Mouse (Mus musculus) hindbrain, embryonic 13.5 days (tissue): ENCODE data around the gene Pdcd1. TPM values are rescaled to one million over a fixed set of nuclear protein-coding genes. Genes with fewer than 3 reads are reported as not detected.
A peak's percentile ranks its signal among the peaks of the same experiment; 100 is the strongest.
"Not testable (repeated sequence)": the region's sequence is repeated elsewhere in the genome, so short reads cannot be mapped to it uniquely, and the experiment has no call there.

Experiments
- ATAC-seq: fragments of 200-750 bp; cut with Nextera tagmentation; 2 replicates; pipeline ENCODE4 v1.8.0; 2017; ENCODE audit warnings: moderate TSS enrichment; ENCODE audit not compliant: low FRiP score
- H3K27ac ChIP-seq: fragments of 300-500 bp; sonication (generic); 2 replicates; pipeline ENCODE4 v1.5.1; 2015; ENCODE audit warnings: inconsistent platforms, mild to moderate bottlenecking, moderate library complexity
- H3K27me3 ChIP-seq: fragments of 300-500 bp; sonication (generic); 2 replicates; pipeline ENCODE4 v1.6.1; 2015; ENCODE audit warnings: mild to moderate bottlenecking, inconsistent platforms
- H3K36me3 ChIP-seq: fragments of 300-500 bp; sonication (generic); 2 replicates; pipeline ENCODE4 v1.6.1; 2015; ENCODE audit warnings: mild to moderate bottlenecking, inconsistent platforms
- H3K4me1 ChIP-seq: fragments of 300-500 bp; sonication (generic); replicated peaks from 2 replicates; pipeline ENCODE4 v1.6.1; 2015; ENCODE audit warnings: inconsistent platforms
- H3K4me2 ChIP-seq: fragments of 300-500 bp; sonication (generic); 2 replicates; pipeline ENCODE4 v1.6.1; 2015; ENCODE audit warnings: inconsistent platforms, mild to moderate bottlenecking, moderate library complexity
- H3K4me3 ChIP-seq: fragments of 300-500 bp; sonication (generic); 2 replicates; pipeline ENCODE4 v1.5.1; 2015; ENCODE audit warnings: mild to moderate bottlenecking, inconsistent platforms
- H3K9ac ChIP-seq: fragments of 300-500 bp; sonication (generic); 2 replicates; pipeline ENCODE4 v1.6.1; 2015; ENCODE audit warnings: mild to moderate bottlenecking, inconsistent platforms
- H3K9me3 ChIP-seq: fragments of 300-500 bp; sonication (generic); 2 replicates; pipeline ENCODE4 v1.6.1; 2016; ENCODE audit warnings: inconsistent platforms
- WGBS: fragments of 180-500 bp; shearing (Covaris S2); methylation state at CpG from one replicate; pipeline ENCODE4 v1.1.7; 2015; 5-methylcytosine and 5-hydroxymethylcytosine counted together
- polyA plus RNA-seq: library from polyadenylated mRNA; unstranded; fragments of >200 nt; fragmentation: Nextera tagmentation; extraction: Ambion mirVana; gene quantifications from 2 replicates; pipeline ENCODE4 v1.2.1, GENCODE M21; 2015

Pdcd1 gene
- polyA plus RNA-seq, result not detected in 2 replicates

DNA sequence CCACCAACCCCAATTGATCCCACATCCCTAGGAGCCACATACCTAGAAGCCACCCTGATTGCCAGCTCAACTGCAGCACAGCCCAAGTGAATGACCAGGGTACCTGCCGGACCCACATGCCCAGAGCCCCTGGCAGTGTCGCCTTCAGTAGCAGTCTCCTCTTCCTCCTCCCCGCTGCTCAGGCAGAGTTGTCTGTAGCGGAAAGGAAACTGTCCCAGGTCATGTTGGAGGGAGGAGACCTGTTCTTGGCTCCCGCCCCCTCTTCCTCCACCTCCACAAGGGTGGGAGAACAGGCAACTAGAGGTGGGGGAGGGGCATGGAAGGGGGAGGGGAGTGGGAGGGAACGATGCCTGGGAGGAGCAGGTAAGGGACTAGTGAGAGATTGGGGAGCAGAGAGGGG lies at the start of gene Pdcd1:
TSS of gene Pdcd1 (minus strand) at position 181 of the 400 bp plus-strand sequence.
- no peaks in the 10 kb centered on the region for H3K36me3 ChIP-seq
- H3K9ac ChIP-seq, result no peak within 1 kb of the TSS
- no peaks in the 10 kb centered on the region for H3K27me3 ChIP-seq
- H3K4me2 ChIP-seq, result no peak within 1 kb of the TSS
- no peak for ATAC-seq
- H3K4me3 ChIP-seq, result no peak within 1 kb of the TSS
- H3K9me3 ChIP-seq, result no peaks in the 10 kb centered on the region
- 68% methylated on average over 6 of the region's 6 CpGs for WGBS
- no peaks in the 10 kb centered on the region for H3K4me1 ChIP-seq
- no peak within 1 kb of the TSS for H3K27ac ChIP-seq

DNA sequence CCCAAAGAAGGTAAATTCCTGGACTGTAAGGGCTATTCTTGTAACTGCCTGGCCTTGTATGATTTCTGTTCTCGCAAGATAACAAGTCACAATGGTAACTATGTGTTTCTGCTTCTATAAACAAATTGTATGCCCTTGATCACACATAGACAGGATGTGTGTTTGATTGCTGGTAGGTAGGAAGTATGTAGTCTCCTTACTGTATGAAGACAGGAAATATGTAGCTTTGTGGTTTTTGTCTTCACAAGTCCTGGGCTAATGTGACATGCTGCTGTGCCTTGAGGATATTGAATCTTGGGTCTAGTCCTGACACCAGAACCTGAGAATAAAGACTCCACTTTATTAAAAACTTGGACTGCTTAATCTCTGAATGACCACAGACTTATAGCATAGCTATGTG lies 39.4 kb upstream of the Pdcd1 start:
- no peak overlapping the region for H3K9ac ChIP-seq
- H3K9me3 ChIP-seq, result no peaks in the 10 kb centered on the region
- no peaks in the 10 kb centered on the region for H3K4me1 ChIP-seq
- 89% methylated on average over 1 of the region's 1 CpGs for WGBS
- H3K27ac ChIP-seq, result no peak overlapping the region
- ATAC-seq, result no peak
- H3K27me3 ChIP-seq, result no peaks in the 10 kb centered on the region
- no peak overlapping the region for H3K4me2 ChIP-seq
- H3K4me3 ChIP-seq, result no peak overlapping the region
- H3K36me3 ChIP-seq, result no peaks in the 10 kb centered on the region

DNA sequence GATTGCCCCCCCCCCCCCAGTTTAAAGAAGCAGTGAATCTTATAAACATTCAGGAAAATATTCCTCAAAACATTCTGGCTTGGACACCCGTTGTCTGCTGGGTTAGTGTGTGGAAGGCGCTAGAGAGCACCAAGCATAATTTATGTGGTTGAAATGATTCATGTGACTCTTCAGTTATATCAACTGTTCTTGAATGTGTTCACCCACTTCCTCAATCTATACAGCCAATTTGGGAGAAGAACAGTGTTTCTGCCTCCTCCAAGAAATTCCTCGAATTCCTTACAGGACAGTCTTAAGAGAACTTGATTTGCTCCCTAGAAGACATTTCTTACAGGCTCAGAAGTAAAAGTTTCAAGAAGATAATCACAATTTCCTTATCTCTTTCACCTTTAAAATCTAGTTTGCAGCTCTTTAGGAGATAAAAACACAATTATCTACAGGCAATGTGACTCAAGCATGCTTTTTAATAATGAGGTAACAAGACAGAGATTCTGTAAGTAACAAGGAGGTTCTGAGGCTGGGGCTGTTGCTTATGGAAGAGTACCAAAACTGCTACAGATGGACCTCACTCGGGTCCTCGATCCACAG lies 34.1 kb upstream of the Pdcd1 start:
- H3K36me3 ChIP-seq, result no peaks in the 10 kb centered on the region
- no peaks in the 10 kb centered on the region for H3K27me3 ChIP-seq
- WGBS, result 87% methylated on average over 5 of the region's 5 CpGs
- H3K4me2 ChIP-seq, result no peak overlapping the region
- no peak overlapping the region for H3K27ac ChIP-seq
- no peak for ATAC-seq
- H3K9ac ChIP-seq, result no peak overlapping the region
- no peaks in the 10 kb centered on the region for H3K4me1 ChIP-seq
- no peaks in the 10 kb centered on the region for H3K9me3 ChIP-seq
- no peak overlapping the region for H3K4me3 ChIP-seq

DNA sequence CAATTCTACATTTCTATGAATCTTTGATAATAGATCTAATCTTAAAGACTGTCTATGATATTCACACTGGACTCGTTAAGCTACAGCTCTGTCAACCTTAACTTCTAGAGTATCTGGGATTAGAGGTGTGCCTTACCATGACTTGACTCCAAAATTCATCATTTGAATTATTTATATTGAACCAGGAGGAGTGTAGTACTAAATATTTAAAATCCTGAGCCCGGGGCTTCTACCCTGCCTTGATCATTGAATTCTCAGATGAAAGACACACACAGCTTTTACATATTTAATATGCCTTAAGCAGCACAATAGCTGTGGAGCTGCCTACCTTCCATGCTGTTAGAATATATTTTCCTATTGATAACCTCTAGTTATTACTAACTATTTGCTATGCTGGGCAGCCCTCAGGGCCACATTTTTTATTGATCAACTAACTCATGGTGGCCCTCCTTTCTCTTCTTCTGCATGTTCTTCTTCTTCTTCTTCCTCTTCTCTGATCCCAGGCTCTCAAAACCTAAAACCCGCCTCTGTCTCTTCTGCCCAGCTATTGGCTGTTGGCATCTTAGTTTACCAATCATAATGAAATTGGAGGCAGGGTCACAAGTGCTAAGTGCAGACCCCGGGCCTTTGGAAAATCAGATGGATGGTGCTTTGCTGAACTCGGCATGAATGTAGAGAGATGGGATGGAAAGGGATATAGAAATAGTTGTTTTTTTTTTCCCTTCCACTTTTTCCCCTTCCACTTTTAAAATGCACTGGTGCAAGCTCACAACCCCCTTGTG lies 33.2 kb upstream of the Pdcd1 start:
- Histone ChIP-seq H3K36me3 (no peaks in the 10 kb centered on the region), H3K27me3 (peaks cover 8% of the 10 kb centered on the region; the same call in 1 of the 2 replicates), H3K4me1 (no peaks in the 10 kb centered on the region), H3K9me3 (no peaks in the 10 kb centered on the region), H3K9ac (no peak overlapping the region), H3K27ac (no peak overlapping the region), H3K4me3 (no peak overlapping the region), H3K4me2 (no peak overlapping the region)
- no peak for ATAC-seq
- 91% methylated on average over 5 of the region's 5 CpGs for WGBS

GRCm38 (mm10) chr1:94081761-94082160 lies 29.4 kb upstream of the Pdcd1 start:
- H3K27me3 ChIP-seq, result peaks cover 14% of the 10 kb centered on the region; the same call in 1 of the 2 replicates
- no peak overlapping the region for H3K4me3 ChIP-seq
- H3K4me1 ChIP-seq, result no peaks in the 10 kb centered on the region
- ATAC-seq, result no peak
- H3K36me3 ChIP-seq, result no peaks in the 10 kb centered on the region
- H3K9me3 ChIP-seq, result no peaks in the 10 kb centered on the region
- 89% methylated on average over 6 of the region's 6 CpGs for WGBS
- H3K27ac ChIP-seq, result no peak overlapping the region
- no peak overlapping the region for H3K4me2 ChIP-seq
- H3K9ac ChIP-seq, result no peak overlapping the region

DNA sequence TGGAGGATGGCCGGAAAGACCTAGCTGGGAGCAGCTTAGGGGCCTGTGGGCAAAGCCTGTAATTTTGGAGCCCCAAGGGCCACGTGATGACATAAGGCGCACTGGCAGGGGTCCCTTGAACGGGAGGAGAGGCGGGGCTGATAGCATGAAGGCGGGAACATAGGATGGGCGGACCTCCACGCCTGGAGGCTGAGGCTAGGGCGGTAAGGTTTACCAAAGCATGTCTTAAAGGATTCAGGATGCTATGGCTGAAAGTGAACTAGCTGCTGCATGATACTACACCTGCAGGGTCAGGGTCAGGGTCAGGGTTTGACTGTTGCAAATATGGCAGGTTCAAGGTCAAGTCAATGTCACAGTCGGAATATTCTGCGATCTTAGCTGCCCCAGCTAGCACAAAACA lies 28.8 kb upstream of the Pdcd1 start:
- Histone ChIP-seq H3K9ac (no peak overlapping the region), H3K4me1 (no peaks in the 10 kb centered on the region), H3K27ac (no peak overlapping the region), H3K4me2 (0 out of 2 replicates have a peak overlapping the region, but pooled peaks have one; percentile 17), H3K36me3 (no peaks in the 10 kb centered on the region), H3K4me3 (no peak overlapping the region), H3K9me3 (no peaks in the 10 kb centered on the region), H3K27me3 (peaks cover 14% of the 10 kb centered on the region; the same call in 1 of the 2 replicates)
- 63% methylated on average over 11 of the region's 11 CpGs for WGBS
- no peak for ATAC-seq

GRCm38 (mm10) chr1:94080718-94081117 lies 28.4 kb upstream of the Pdcd1 start:
- Histone ChIP-seq H3K27ac (no peak overlapping the region), H3K9me3 (no peaks in the 10 kb centered on the region), H3K4me1 (no peaks in the 10 kb centered on the region), H3K27me3 (peaks cover 14% of the 10 kb centered on the region; the same call in 1 of the 2 replicates), H3K4me2 (0 out of 2 replicates have a peak overlapping the region, but pooled peaks have one; percentile 17), H3K36me3 (no peaks in the 10 kb centered on the region), H3K4me3 (no peak overlapping the region), H3K9ac (no peak overlapping the region)
- WGBS, result 49% methylated on average over 15 of the region's 15 CpGs
- no peak for ATAC-seq

- Histone ChIP-seq H3K4me2 (no peak overlapping the region), H3K9me3 (no peaks in the 10 kb centered on the region), H3K27ac (no peak overlapping the region), H3K4me3 (no peak overlapping the region), H3K4me1 (no peaks in the 10 kb centered on the region), H3K9ac (no peak overlapping the region), H3K36me3 (no peaks in the 10 kb centered on the region), H3K27me3 (peaks cover 14% of the 10 kb centered on the region; the same call in 1 of the 2 replicates)
- ATAC-seq, result peak; percentile 90
- WGBS, result 5% methylated on average over 9 of the region's 9 CpGs
Measured at GRCm38 (mm10) chr1:94078835-94079440, 26.6 kb upstream of the Pdcd1 start.

DNA sequence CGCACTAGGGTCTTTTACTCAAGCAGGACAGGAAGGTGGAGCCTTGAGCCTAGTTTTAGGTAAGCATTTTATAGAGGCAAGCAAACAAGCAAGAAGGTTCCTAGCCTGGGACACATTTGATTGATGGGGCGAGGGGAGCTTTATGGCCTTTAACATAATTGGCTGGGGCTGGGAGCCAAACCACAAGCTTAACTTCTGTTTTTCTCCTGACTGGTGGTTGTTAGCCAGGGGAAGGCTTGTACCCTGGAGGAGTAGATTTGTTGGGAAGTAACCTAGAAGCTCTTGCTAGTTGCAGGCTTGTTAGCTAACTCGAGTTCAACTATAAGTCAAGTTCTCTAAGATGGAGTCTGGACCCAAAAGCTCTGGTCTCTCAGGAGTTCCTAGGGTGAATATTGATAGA lies 26.0 kb upstream of the Pdcd1 start:
- H3K4me3 ChIP-seq, result no peak overlapping the region
- H3K27me3 ChIP-seq, result peaks cover 14% of the 10 kb centered on the region; the same call in 1 of the 2 replicates
- no peak for ATAC-seq
- no peak overlapping the region for H3K9ac ChIP-seq
- no peak overlapping the region for H3K4me2 ChIP-seq
- no peak overlapping the region for H3K27ac ChIP-seq
- no peaks in the 10 kb centered on the region for H3K9me3 ChIP-seq
- H3K36me3 ChIP-seq, result no peaks in the 10 kb centered on the region
- H3K4me1 ChIP-seq, result no peaks in the 10 kb centered on the region
- WGBS, result 75% methylated on average over 3 of the region's 3 CpGs

DNA sequence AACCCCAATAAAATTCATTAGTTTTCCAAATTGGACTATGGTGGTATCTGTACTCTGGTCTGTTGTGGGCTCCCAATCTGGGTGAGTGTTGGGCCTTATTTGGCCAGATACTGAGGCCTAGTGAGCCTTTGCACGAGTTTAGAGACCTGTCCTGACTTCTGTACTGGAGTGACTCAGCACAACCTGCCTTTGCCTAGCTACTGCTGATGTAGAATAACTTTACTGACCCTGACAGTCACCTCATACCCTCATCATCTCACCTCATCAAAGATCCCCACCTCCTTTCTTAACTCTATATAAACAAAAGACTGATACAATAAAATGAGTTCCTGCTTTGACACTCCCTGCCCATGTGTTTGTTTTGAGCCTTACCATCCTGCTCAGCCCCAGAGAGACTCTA lies 24.3 kb upstream of the Pdcd1 start:
- H3K4me3 ChIP-seq, result no peak overlapping the region
- ATAC-seq, result no peak
- no peak overlapping the region for H3K9ac ChIP-seq
- H3K36me3 ChIP-seq, result no peaks in the 10 kb centered on the region
- H3K4me1 ChIP-seq, result no peaks in the 10 kb centered on the region
- peaks cover 14% of the 10 kb centered on the region; the same call in 1 of the 2 replicates for H3K27me3 ChIP-seq
- no peaks in the 10 kb centered on the region for H3K9me3 ChIP-seq
- H3K27ac ChIP-seq, result no peak overlapping the region
- no peak overlapping the region for H3K4me2 ChIP-seq
- WGBS, result 38% methylated on average over 1 of the region's 1 CpGs

DNA sequence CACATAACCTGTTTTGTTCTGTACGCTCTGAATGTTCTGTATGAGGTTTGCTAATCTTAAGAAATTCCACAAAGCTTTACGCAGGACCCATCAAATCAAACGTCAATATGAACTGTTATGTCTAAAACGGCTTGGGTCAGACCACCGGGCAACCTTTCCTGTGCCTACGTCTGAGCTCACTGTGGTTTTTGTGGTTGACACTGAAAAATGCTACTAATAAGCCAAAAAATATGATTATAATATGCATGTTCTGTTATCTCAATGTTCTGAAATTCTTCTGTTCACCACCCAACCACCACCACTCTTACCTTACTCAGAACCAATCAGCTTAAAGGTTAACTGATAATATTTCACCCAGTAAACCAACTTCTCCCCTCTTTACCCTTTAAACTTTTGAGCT lies 22.4 kb upstream of the Pdcd1 start:
- WGBS, result 87% methylated on average over 6 of the region's 6 CpGs
- H3K4me3 ChIP-seq, result no peak overlapping the region
- H3K4me1 ChIP-seq, result no peaks in the 10 kb centered on the region
- no peaks in the 10 kb centered on the region for H3K36me3 ChIP-seq
- H3K4me2 ChIP-seq, result no peak overlapping the region
- H3K9me3 ChIP-seq, result no peaks in the 10 kb centered on the region
- no peaks in the 10 kb centered on the region for H3K27me3 ChIP-seq
- no peak for ATAC-seq
- H3K27ac ChIP-seq, result no peak overlapping the region
- no peak overlapping the region for H3K9ac ChIP-seq

GRCm38 (mm10) chr1:94058281-94058680 lies 5.9 kb upstream of the Pdcd1 start:
- H3K9ac ChIP-seq, H3K27ac ChIP-seq, ATAC-seq, H3K27me3 ChIP-seq, H3K4me2 ChIP-seq, H3K4me3 ChIP-seq, H3K4me1 ChIP-seq, H3K36me3 ChIP-seq, H3K9me3 ChIP-seq: not testable (repeated sequence)
- 87% methylated on average over 1 of the region's 1 CpGs for WGBS
